Mouse (Mus musculus) stomach, postnatal 0 days (tissue): ENCODE results near the gene Clba1.

Experiments used
- CTCF ChIP-seq: IDR thresholded peaks from 2 replicates; pipeline ENCODE4 v1.5.1; 2016; ENCODE audit warnings: antibody characterized with exemption, low read depth, mild to moderate bottlenecking, moderate library complexity
- EP300 ChIP-seq: optimal IDR thresholded peaks from 2 replicates; pipeline ENCODE3; 2016; ENCODE audit warnings: antibody characterized with exemption

DNA sequence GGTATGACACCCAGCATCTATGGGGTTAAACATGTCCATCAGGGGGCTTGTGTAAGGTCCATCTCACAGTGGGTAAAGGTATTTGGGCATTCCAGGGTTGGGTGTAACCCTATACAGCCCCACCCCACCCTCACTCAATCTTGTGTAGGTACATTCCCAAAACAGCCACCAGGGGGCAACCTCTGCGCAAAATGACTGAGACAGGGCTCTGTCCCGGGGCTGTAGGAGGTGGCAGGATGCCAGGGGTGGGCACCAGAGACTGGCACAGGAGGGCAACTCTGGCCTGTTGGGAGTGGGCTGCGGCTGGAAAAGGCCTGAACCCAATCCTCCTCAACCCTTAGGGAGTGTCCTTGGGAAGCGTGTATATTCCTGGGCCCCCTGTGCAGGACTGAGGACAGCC, 8.3 kb upstream of the Clba1 start:
- TF ChIP-seq CTCF: peak; percentile 85
- TF ChIP-seq EP300: no peak
